Mouse (Mus musculus) megakaryocyte, embryonic 14.5 days (primary cell): Measurements from ENCODE around the gene Gm44973. TPM values are rescaled to one million over a fixed set of nuclear protein-coding genes. Genes with fewer than 3 reads are reported as not detected.
"Not testable (repeated sequence)": the region's sequence is repeated elsewhere in the genome, so short reads cannot be mapped to it uniquely, and the experiment has no call there.

ENCODE experiments used
- H3K27me3 ChIP-seq: replicated peaks from 2 replicates; pipeline ENCODE3; 2012; ENCODE audit warnings: inconsistent platforms
- H3K36me3 ChIP-seq: replicated peaks from 2 replicates; pipeline ENCODE3; 2012; ENCODE audit warnings: low read length, inconsistent platforms, mixed read lengths
- H3K4me1 ChIP-seq: 2 replicates; pipeline ENCODE4 v1.6.1; 2012; ENCODE audit warnings: inconsistent platforms
- H3K4me3 ChIP-seq: replicated peaks from 2 replicates; pipeline ENCODE3; 2012; ENCODE audit warnings: moderate library complexity, mild to moderate bottlenecking, inconsistent platforms
- H3K9me3 ChIP-seq: 2 replicates; pipeline ENCODE4 v1.6.1; 2012; ENCODE audit warnings: inconsistent platforms
- FLI1 ChIP-seq: IDR thresholded peaks from 2 replicates; pipeline ENCODE4 v1.6.1; 2012; ENCODE audit warnings: low read length, inconsistent platforms, mixed read lengths
- GATA1 ChIP-seq: IDR thresholded peaks from 3 replicates; pipeline ENCODE4 v1.6.1; 2012; ENCODE audit warnings: mixed read lengths, low read length, inconsistent platforms, borderline replicate concordance
- polyA plus RNA-seq: library from polyadenylated mRNA; stranded (reverse); fragments of >175 nt; gene quantifications from 2 replicates; pipeline ENCODE4 v1.2.3, GENCODE M21; 2012; ENCODE audit warnings: low replicate concordance; ENCODE audit not compliant: insufficient read depth

Gm44973 gene
- polyA plus RNA-seq, 1 experiment: not detected

- Histone ChIP-seq H3K9me3 (peaks cover 49% of the 10 kb centered on the region), H3K4me3 (peak overlapping the region; percentile 33), H3K4me1 (peaks cover 22% of the 10 kb centered on the region), H3K27me3 (peaks cover 5% of the 10 kb centered on the region), H3K36me3 (peaks cover 26% of the 10 kb centered on the region)
- TF ChIP-seq FLI1 (no peak), GATA1 (no peak)
Observed at GRCm38 (mm10) chr7:4993999-4994788, 21.1 kb upstream of the Gm44973 start.

GRCm38 (mm10) chr7:4995268-4996002, 19.9 kb upstream of the Gm44973 start:
- Histone ChIP-seq H3K4me3 (peak overlapping the region; percentile 93), H3K9me3 (peaks cover 44% of the 10 kb centered on the region), H3K36me3 (peaks cover 26% of the 10 kb centered on the region), H3K27me3 (peaks cover 5% of the 10 kb centered on the region), H3K4me1 (peaks cover 22% of the 10 kb centered on the region)
- TF ChIP-seq FLI1: no peak
- no peak for TF ChIP-seq GATA1

- peaks cover 26% of the 10 kb centered on the region for H3K36me3 ChIP-seq
- peaks cover 22% of the 10 kb centered on the region for H3K4me1 ChIP-seq
- H3K9me3 ChIP-seq: peaks cover 35% of the 10 kb centered on the region
- no peak for TF ChIP-seq GATA1
- TF ChIP-seq FLI1: no peak
- H3K27me3 ChIP-seq: peaks cover 5% of the 10 kb centered on the region
- peak within 1 kb of the TSS; percentile 93 for H3K4me3 ChIP-seq
Observed at GRCm38 (mm10) chr7:4996003-4996895, 19.0 kb upstream of the Gm44973 start, which contains the start of gene Zfp579. TSS of gene Zfp579 (minus strand) at chr7:4996158.

- Histone ChIP-seq H3K9me3 (peaks cover 30% of the 10 kb centered on the region), H3K4me1 (peaks cover 22% of the 10 kb centered on the region), H3K27me3 (peaks cover 5% of the 10 kb centered on the region), H3K36me3 (peaks cover 26% of the 10 kb centered on the region), H3K4me3 (peak overlapping the region; percentile 93)
- TF ChIP-seq GATA1 (no peak), FLI1 (no peak)
Observed at GRCm38 (mm10) chr7:4996934-4997333, 18.4 kb upstream of the Gm44973 start.

- Histone ChIP-seq H3K4me1 (peaks cover 20% of the 10 kb centered on the region), H3K9me3 (peaks cover 24% of the 10 kb centered on the region), H3K4me3 (no peak overlapping the region), H3K36me3 (no peaks in the 10 kb centered on the region), H3K27me3 (no peaks in the 10 kb centered on the region)
- TF ChIP-seq GATA1 (no peak), FLI1 (no peak)
Observed at GRCm38 (mm10) chr7:4999876-5000275, 15.4 kb upstream of the Gm44973 start.

- peaks cover 23% of the 10 kb centered on the region for H3K9me3 ChIP-seq
- H3K4me3 ChIP-seq, H3K4me1 ChIP-seq, H3K27me3 ChIP-seq: not testable (repeated sequence)
- peaks cover 19% of the 10 kb centered on the region for H3K36me3 ChIP-seq
Observed at GRCm38 (mm10) chr7:5002876-5003275, 12.4 kb upstream of the Gm44973 start.

GRCm38 (mm10) chr7:5008229-5008628, 7.1 kb upstream of the Gm44973 start:
- Histone ChIP-seq H3K36me3 (peaks cover 73% of the 10 kb centered on the region), H3K4me1 (peaks cover 21% of the 10 kb centered on the region), H3K9me3 (peaks cover 9% of the 10 kb centered on the region), H3K27me3 (no peaks in the 10 kb centered on the region), H3K4me3 (no peak overlapping the region)
- no peak for TF ChIP-seq GATA1
- TF ChIP-seq FLI1: no peak

DNA sequence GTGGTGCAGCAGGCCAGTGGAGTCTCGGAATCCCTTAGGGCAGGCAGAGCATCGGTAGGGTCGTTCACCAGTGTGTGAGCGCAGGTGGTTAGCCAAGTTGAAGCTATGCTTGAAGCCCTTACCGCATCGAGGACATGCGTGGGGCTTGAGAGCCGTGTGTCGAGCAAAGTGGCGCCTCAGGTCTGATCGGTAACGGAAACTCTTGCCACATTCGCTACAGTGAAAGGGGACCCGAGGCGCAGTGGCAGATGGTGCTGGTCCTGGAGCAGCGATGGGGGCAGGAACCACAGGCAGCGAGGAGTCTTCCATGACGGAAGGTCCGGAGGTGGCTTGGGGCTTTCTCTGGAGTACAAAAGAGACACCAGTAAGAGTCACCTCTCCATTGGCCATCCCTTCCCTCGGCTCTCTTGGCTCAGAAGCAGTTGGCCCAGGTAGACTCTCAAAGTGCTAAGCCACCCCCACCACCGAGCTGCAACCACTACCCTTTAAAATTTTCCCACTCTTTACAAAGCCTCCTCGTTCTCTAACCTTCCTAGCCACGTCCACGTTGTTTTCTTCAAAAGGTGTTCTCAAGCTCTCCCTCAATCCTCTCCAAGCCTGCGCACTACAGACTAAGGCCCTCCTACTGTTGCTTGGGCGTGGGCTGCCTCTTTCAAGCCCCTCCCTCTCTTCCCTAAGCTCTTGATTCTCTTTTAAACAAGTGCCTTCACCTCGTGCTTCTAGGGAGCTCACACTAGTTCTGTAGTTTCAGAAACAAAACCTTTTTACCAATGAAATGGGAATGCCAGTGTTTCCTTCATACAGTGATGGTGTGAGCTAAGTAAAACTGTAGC, 2.4 kb upstream of the Gm44973 start:
- Histone ChIP-seq H3K27me3 (no peaks in the 10 kb centered on the region), H3K9me3 (0 out of 2 replicates have a peak, but pooled peaks cover 3% of the 10 kb centered on the region), H3K36me3 (peaks cover 67% of the 10 kb centered on the region), H3K4me3 (peak overlapping the region; percentile 77), H3K4me1 (peaks cover 33% of the 10 kb centered on the region)
- TF ChIP-seq FLI1: no peak
- TF ChIP-seq GATA1: no peak
